10 mouse cellular contexts compared by ENCODE assay signal in the genomic region with DNA sequence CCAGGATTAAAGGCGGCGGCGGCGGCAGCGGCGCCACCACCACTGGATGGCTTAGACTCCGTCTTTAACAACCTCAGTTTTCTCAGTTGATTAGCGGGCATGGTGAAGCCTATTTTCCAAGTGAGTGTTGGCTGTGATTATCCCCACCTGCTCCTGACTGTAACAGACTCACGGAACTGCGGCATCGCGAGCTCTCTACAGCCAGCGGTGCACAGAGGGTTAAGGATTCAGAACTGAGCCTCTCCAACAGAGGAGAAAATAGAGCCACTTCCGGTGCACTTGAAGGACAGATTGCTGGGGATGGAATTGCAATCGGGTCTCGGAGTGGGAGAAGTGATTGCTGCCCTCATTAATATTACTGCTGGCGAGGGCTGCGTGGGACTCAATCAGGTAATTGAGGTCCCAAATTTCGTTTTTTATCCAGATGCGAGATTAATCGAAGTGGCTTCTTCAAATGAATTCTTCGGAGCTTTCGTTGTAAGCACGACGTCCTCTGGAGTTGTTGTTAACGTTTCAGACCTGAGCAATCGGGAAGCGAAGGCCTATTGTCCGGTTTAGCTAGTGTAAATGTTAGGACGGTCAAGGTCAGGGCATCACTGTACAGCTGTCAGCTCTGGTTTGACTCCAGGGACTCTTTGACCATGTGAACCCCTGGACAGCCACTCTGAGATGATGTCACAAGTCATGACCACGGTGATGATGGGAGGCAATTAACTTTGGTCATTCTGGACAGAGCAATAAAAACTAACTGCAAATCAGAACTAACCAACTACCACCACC.
A peak's percentile ranks its signal among the peaks of the same experiment; 100 is the strongest.
DNase-seq lines count a peak whose midpoint lies in the region; ATAC-seq lines count a peak whose summit lies in the region.
"Had no signal": no experiment of that assay in that cellular context is flagged by ENCODE, and none has a peak within 500 bp of the region (broad histone marks: within the 10 kb centered on the region; RNA-seq: fewer than 3 reads in every experiment).

No protein-coding gene starts in this region.

- peak overlapping the region; percentile 57 for H3K27ac ChIP-seq in hindbrain, embryonic 10.5 days
- H3K27ac ChIP-seq in hindbrain, embryonic 11.5 days (ENCODE audit: low read depth, low read length): no peak overlapping the region
- peak overlapping the region; percentile 58 for H3K27ac ChIP-seq in embryonic facial prominence, embryonic 10.5 days (replicated peaks)
- 0 out of 2 replicates have a peak overlapping the region, but pooled peaks have one; percentile 30 for H3K27ac ChIP-seq in hindbrain, embryonic 13.5 days
- 0 out of 2 replicates have a peak overlapping the region, but pooled peaks have one; percentile 4 for H3K27ac ChIP-seq in midbrain, embryonic 14.5 days (replicated peaks; ENCODE audit: low read depth, low read length)
- H3K27ac ChIP-seq: macrophage had no signal

- H3K36me3 ChIP-seq in hindbrain, embryonic 10.5 days: no peaks in the 10 kb centered on the region
- no peaks in the 10 kb centered on the region for H3K36me3 ChIP-seq in hindbrain, embryonic 11.5 days (ENCODE audit: control insufficient read depth, insufficient read depth, low read length)
- no peaks in the 10 kb centered on the region for H3K36me3 ChIP-seq in embryonic facial prominence, embryonic 10.5 days (replicated peaks)
- no peaks in the 10 kb centered on the region for H3K36me3 ChIP-seq in hindbrain, embryonic 13.5 days
- H3K36me3 ChIP-seq in midbrain, embryonic 14.5 days (ENCODE audit: control insufficient read depth, insufficient read depth, low read length): no peaks in the 10 kb centered on the region

- peaks cover 17% of the 10 kb centered on the region for H3K4me1 ChIP-seq in hindbrain, embryonic 10.5 days (replicated peaks)
- H3K4me1 ChIP-seq in hindbrain, embryonic 11.5 days (replicated peaks; ENCODE audit: control insufficient read depth, insufficient read depth, low read length): no peaks in the 10 kb centered on the region
- peaks cover 17% of the 10 kb centered on the region for H3K4me1 ChIP-seq in embryonic facial prominence, embryonic 10.5 days
- no peaks in the 10 kb centered on the region for H3K4me1 ChIP-seq in hindbrain, embryonic 13.5 days (replicated peaks)
- no peaks in the 10 kb centered on the region for H3K4me1 ChIP-seq in midbrain, embryonic 14.5 days (ENCODE audit: control insufficient read depth, insufficient read depth, low read length)

- 69% methylated on average over 31 of the region's 31 CpGs for WGBS in hindbrain, embryonic 10.5 days
- whole genome bisulfite sequencing in hindbrain, embryonic 11.5 days: 63% methylated on average over 31 of the region's 31 CpGs
- 54% methylated on average over 31 of the region's 31 CpGs for WGBS in embryonic facial prominence, embryonic 10.5 days
- WGBS in hindbrain, embryonic 13.5 days: 68% methylated on average over 31 of the region's 31 CpGs
- WGBS in midbrain, embryonic 14.5 days: 66% methylated on average over 31 of the region's 31 CpGs

- H3K4me3 ChIP-seq in hindbrain, embryonic 10.5 days: no peak overlapping the region
- no peak overlapping the region for H3K4me3 ChIP-seq in hindbrain, embryonic 11.5 days (ENCODE audit: low read depth, low read length)
- H3K4me3 ChIP-seq in embryonic facial prominence, embryonic 10.5 days: peak overlapping the region; percentile 39
- H3K4me3 ChIP-seq in hindbrain, embryonic 13.5 days: no peak overlapping the region
- no peak overlapping the region for H3K4me3 ChIP-seq in midbrain, embryonic 14.5 days (replicated peaks; ENCODE audit: low read depth, low read length)

- H3K27me3 ChIP-seq in hindbrain, embryonic 10.5 days (ENCODE audit: insufficient read depth, poor library complexity, severe bottlenecking): no peaks in the 10 kb centered on the region
- H3K27me3 ChIP-seq in hindbrain, embryonic 11.5 days (ENCODE audit: control insufficient read depth, insufficient read depth, low read length): no peaks in the 10 kb centered on the region
- H3K27me3 ChIP-seq in embryonic facial prominence, embryonic 10.5 days (replicated peaks; ENCODE audit: low read depth, poor library complexity, severe bottlenecking): no peaks in the 10 kb centered on the region
- H3K27me3 ChIP-seq in hindbrain, embryonic 13.5 days: no peaks in the 10 kb centered on the region
- H3K27me3 ChIP-seq in midbrain, embryonic 14.5 days (ENCODE audit: control insufficient read depth, insufficient read depth, low read length): no peaks in the 10 kb centered on the region

- no peak for ATAC-seq in hindbrain, embryonic 11.5 days (ENCODE audit: low FRiP score)
- ATAC-seq in hindbrain, embryonic 13.5 days (ENCODE audit: low FRiP score): no peak
- no peak for ATAC-seq in midbrain, embryonic 14.5 days (ENCODE audit: low FRiP score, low TSS enrichment)

- H3K4me2 ChIP-seq in hindbrain, embryonic 11.5 days (replicated peaks; ENCODE audit: low read depth, low read length): no peak overlapping the region
- peak overlapping the region; percentile 18 for H3K4me2 ChIP-seq in hindbrain, embryonic 13.5 days
- H3K4me2 ChIP-seq in midbrain, embryonic 14.5 days (ENCODE audit: low read length): peak overlapping the region; percentile 18; the same call in 1 of the 2 replicates

- H3K9me3 ChIP-seq in hindbrain, embryonic 10.5 days: no peaks in the 10 kb centered on the region
- H3K9me3 ChIP-seq in hindbrain, embryonic 11.5 days (ENCODE audit: control insufficient read depth, low read length): no peaks in the 10 kb centered on the region
- no peaks in the 10 kb centered on the region; the same call in 1 of the 2 replicates for H3K9me3 ChIP-seq in embryonic facial prominence, embryonic 10.5 days
- H3K9me3 ChIP-seq in hindbrain, embryonic 13.5 days: no peaks in the 10 kb centered on the region
- H3K9me3 ChIP-seq in midbrain, embryonic 14.5 days (ENCODE audit: control insufficient read depth, low read length): no peaks in the 10 kb centered on the region

- DNase-seq in hindbrain, embryonic 10.5 days (ENCODE audit: low spot score): no peak
- DNase-seq in hindbrain, embryonic 11.5 days (ENCODE audit: low spot score): no peak
- DNase-seq in embryonic facial prominence, embryonic 10.5 days (ENCODE audit: low spot score): no peak
- DNase-seq in midbrain, embryonic 14.5 days: peak; percentile 55
- no peak for DNase-seq in adrenal gland, adult 18-20 months (ENCODE audit: low spot score in 2 of 2)
- no peak for DNase-seq in right cerebral cortex, postnatal 10 days (ENCODE audit: low spot score in 2 of 2)
- DNase-seq in spleen, postnatal 36 days (ENCODE audit: low spot score in 2 of 2): no peak
- DNase-seq: gastrocnemius, postnatal 25 days had no signal

- no peak overlapping the region for H3K9ac ChIP-seq in hindbrain, embryonic 11.5 days (ENCODE audit: low read depth, low read length)
- H3K9ac ChIP-seq in hindbrain, embryonic 13.5 days: no peak overlapping the region
- no peak overlapping the region for H3K9ac ChIP-seq in midbrain, embryonic 14.5 days (replicated peaks; ENCODE audit: low read length)
